Mouse (Mus musculus) mouse trophoblast stem cell (cell line): ENCODE measurements around the gene D430042O09Rik.
"Not testable (repeated sequence)": the region's sequence is repeated elsewhere in the genome, so short reads cannot be mapped to it uniquely, and the experiment has no call there.

ENCODE experiments used
- in situ Hi-C, 2 experiments: fragments of 300-500 bp; cut with MseI, MboI; formaldehyde crosslinking; loops; 2 replicates in 1 of 2; 3 replicates in 1 of 2; pipeline ENCODE4 v1.15.1; 2025

The D430042O09Rik gene

GRCm38 (mm10) chr7:125707593-125708022, at the start of gene D430042O09Rik, which contains the start of gene Gtf3c1:
Gene D430042O09Rik, plus strand, starts transcription at chr7:125707888.
Gene Gtf3c1, minus strand, starts transcription at chr7:125707780.
- in situ Hi-C loops, result no loop called here

- in situ Hi-C loops, result no loop called here
Observed at GRCm38 (mm10) chr7:125663654-125664053, 44.0 kb upstream of the D430042O09Rik start.

GRCm38 (mm10) chr7:125670865-125671264, 36.8 kb upstream of the D430042O09Rik start:
- in situ Hi-C loops, result no loop called here

- in situ Hi-C loops, result no loop called here
Observed at GRCm38 (mm10) chr7:125671396-125671795, 36.3 kb upstream of the D430042O09Rik start.

- in situ Hi-C loops, result no loop called here
Observed at GRCm38 (mm10) chr7:125674916-125675315, 32.8 kb upstream of the D430042O09Rik start.

- in situ Hi-C loops, result no loop called here
Observed at GRCm38 (mm10) chr7:125678756-125679155, 28.9 kb upstream of the D430042O09Rik start.

- in situ Hi-C loops, result no loop called here
Observed at GRCm38 (mm10) chr7:125679936-125680335, 27.8 kb upstream of the D430042O09Rik start.

DNA sequence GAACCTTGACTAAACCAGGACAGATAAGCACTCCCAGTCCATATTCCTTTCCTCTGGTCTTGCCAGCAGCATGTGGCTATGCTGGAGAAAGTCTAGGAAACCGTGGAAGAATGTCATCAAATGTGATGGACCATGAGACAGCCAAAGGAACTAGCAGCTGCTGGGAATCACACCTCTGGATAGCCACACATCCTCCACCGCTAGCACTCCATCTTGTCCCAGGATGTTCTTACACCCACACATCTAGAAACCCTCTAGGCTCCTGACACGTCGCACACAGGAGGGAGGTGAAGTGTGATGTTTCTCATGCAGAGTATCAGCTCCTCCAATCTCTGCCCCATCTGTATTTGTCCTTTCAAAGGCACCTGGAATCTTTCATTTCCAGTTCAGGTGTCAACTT, 17.2 kb upstream of the D430042O09Rik start:
- in situ Hi-C loops, result no loop called here

DNA sequence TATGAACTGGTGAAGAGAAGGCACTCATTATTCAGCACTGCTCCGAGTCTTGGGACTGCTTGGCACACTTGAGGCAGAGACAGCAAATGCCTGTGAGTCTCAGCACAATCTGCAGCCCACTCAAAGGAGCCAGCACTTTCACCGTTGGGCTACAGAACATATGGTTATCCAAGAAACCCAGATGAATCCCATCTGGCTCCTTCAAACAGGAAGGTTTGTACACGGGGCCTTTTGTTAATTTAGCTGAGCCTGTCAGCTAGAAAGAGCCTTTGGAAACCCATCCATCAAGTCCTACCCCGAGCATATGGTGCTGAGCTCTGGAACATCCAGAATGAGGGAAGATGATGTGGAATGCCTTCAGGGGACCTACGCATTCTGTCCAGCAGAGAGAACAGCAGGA, 13.6 kb upstream of the D430042O09Rik start:
- in situ Hi-C loops, result no loop called here

GRCm38 (mm10) chr7:125702791-125703190, 4.9 kb upstream of the D430042O09Rik start:
- in situ Hi-C loops, result no loop called here

- in situ Hi-C loops, result no loop called here
Observed at GRCm38 (mm10) chr7:125707186-125707585, 502 bp upstream of the D430042O09Rik start.

GRCm38 (mm10) chr7:125708100-125708499, 412 bp downstream of the D430042O09Rik start:
- in situ Hi-C loops, result no loop called here

DNA sequence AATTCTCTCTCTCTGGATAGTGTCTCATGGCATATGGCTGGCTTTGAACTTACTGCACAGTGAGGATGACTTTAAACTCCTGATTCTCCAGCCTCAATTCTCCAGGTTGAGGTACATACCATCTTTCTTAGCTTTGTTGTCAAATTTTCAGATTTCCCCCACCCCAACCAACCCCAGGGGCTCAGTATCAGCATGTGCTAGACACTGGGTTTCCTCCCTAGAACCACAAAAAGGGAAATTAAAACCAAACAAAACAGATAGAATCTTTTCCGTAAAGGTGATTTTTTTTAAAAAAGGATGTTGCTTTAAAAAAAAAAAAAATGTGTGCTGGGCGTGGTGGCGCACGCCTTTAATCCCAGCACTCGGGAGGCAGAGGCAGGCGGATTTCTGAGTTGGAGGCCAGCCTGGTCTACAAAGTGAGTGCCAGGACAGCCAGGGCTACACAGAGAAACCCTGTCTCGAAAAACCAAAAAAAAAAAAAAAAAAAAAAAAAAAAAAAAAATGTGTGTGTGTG, 5.9 kb downstream of the D430042O09Rik start:
- in situ Hi-C loops, result not testable (repeated sequence)

GRCm38 (mm10) chr7:125714803-125715202, 7.1 kb downstream of the D430042O09Rik start:
- in situ Hi-C loops, result no loop called here

DNA sequence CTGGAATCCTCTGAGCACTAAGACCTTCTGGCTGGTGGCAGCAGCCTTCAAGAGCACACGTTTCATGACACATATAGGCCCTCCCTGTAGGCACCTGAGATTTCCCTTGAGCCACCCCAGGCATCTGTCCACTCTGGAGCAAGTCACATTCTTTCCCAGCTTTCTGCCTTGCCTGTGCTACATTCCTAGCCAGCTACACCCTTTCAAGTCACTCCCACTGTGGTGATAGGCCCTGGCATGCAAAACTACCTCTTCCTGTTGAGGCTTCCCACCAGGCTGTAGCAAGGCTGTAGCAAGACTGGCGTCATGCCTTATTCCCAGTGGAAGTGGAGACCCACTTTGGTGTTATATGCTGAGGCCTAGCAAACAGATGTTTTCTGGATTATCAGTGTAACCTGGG, 9.0 kb downstream of the D430042O09Rik start:
- in situ Hi-C loops, result no loop called here

DNA sequence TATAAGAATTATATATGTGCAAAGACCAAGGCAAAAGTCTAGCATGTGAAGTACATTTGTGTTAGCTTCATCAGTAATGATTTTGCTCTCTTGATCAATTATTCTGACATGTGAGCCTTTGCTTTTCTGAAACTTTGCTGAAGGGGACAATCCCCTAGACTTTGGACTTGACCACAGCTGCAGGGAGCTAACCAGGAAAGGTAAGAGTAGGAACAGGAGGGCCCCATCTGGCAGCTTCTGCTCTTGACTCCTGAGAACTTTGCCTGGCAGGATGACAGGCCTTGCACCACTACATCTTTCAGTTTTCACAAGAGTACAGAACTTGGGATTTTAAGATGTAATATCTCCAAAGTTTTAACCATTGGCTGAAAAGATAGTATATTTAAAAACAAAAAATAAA, 9.9 kb downstream of the D430042O09Rik start:
- in situ Hi-C loops, result no loop called here

DNA sequence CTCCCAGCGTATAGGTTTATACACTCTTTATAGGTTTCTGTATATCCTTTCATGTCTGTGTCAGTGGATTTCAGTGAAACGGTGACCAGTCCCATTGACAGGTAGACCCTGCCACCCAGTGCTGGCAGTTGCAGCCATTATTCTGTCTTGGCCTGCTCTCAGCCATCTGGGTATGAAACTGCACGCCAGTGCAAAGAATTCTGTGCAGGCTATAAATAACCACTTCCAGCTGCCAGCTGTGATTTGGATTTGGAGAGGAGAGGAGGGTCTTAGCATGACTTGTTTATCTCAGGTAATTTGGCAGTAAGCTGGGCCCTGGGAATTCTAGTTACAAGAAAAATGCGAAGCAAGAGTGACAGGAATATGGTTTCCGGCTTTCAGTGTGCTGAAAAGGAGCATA, 12.7 kb downstream of the D430042O09Rik start:
- in situ Hi-C loops, result no loop called here

- in situ Hi-C loops, result no loop called here
Observed at GRCm38 (mm10) chr7:125721033-125721432, 13.3 kb downstream of the D430042O09Rik start.

- in situ Hi-C loops, result no loop called here
Observed at GRCm38 (mm10) chr7:125722127-125722526, 14.4 kb downstream of the D430042O09Rik start.

DNA sequence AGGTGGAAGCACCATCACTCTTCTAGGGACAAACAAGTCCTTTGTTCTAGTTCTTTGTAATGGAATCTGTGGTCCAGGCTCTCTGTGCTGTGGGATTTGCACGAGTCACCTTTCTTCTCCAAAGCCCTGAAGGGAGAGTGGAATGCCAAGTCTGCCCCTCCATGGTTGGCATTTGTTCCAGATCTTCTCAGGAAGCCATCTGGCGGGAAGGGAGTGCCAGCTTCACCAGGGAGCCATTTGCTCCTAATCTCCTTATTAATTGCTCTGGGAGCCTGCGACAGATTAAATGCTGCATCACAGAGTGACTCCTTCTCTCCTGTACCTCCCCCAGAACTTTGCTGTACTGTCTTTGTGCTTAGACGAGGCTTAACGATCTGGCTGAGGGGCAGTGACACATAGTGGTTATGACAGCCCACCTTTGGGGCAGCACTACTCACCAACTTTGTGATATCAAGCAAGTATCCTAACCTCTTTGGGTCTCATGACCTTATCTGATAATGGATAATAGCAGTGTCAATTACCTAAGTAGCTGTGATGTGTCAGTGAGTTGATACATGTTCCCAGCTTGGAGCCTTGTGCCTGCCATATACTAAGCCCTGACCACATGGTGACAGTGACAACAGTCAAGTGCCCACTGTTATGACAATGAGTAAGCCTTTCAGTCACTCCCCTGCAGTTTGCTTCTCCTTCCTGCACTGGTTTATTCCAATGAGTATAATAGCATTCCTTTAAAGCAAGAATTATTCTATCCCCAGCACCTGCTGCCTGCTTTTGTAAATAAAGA, 15.7 kb downstream of the D430042O09Rik start:
- in situ Hi-C loops, result no loop called here

GRCm38 (mm10) chr7:125731679-125732078, 24.0 kb downstream of the D430042O09Rik start:
- in situ Hi-C loops, result no loop called here

- in situ Hi-C loops, result no loop called here
Observed at GRCm38 (mm10) chr7:125733791-125734190, 26.1 kb downstream of the D430042O09Rik start.

GRCm38 (mm10) chr7:125736366-125737015, 28.8 kb downstream of the D430042O09Rik start:
- in situ Hi-C loops, result no loop called here
